Mouse (Mus musculus): ENCODE measurements around the gene Sbno1. TPM values are rescaled to one million over a fixed set of nuclear protein-coding genes. Genes with fewer than 3 reads are reported as not detected.
"Not testable (repeated sequence)": the region's sequence is repeated elsewhere in the genome, so short reads cannot be mapped to it uniquely, and the experiment has no call there.

Sbno1 gene
- polyA plus RNA-seq, 1 experiment from 2014 or later = 113 TPM

DNA sequence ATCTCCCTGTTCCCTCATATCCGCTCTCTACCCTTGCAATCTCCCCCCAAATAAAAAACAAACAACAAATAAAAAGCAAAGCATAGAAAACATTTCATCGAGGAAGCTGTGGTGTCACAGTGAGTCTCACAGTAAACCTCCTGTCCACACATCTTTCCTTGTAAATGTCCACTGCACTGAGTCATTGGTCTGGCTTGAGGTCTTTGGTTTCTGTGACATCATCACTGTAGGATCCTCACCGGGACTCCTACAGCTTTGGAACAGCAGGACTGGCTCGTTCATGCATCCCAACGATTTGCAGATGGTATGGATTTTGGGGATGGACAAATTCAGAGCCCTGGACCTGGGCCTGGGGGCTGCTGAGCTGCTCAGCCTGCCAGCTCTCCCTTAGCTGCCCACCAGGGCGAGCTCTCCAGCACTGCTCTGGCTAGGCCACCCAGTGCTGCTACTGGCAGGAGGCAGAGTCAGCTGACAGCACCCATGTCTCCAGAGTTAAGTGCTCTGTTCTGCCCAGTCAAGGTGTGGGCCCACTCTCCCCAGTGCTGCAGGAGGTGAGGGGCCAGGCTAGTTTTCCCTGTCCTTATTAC is 84.0 kb downstream of the Sbno1 start:
- WGBS = 68% methylated on average over 6 of the region's 6 CpGs
- H3K4me2 ChIP-seq (replicated peaks); H3K27me3 ChIP-seq; H3K9ac ChIP-seq; H3K9me3 ChIP-seq (replicated peaks); H3K4me3 ChIP-seq; H3K27ac ChIP-seq; ATAC-seq (ENCODE audit: low FRiP score): not testable (repeated sequence)
- Histone ChIP-seq H3K36me3 (peaks cover 21% of the 10 kb centered on the region), H3K4me1 (peaks cover 20% of the 10 kb centered on the region)

DNA sequence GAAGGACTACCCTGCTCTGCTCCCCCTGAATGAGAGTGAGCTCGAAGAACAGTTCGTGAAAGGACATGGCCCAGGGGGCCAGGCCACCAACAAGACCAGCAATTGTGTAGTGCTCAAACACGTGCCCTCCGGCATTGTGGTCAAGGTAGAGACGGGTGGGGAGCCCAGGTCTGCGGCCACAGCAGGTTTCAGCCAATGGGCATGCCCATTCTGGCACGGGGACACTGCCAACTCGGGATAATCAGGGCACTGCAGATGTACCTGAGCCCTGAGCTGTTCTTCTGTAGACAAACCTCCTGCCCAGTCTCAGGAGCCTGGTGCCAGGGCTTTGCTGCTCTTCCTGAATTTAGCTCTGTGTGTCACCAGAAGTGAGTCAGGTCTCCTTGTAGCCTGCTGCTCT is 87.0 kb downstream of the Sbno1 start:
- no peak overlapping the region for H3K4me2 ChIP-seq (replicated peaks)
- 85% methylated on average over 8 of the region's 8 CpGs for WGBS
- H3K27ac ChIP-seq = peak overlapping the region; percentile 50
- ATAC-seq (ENCODE audit: low FRiP score) = no peak
- peak overlapping the region; percentile 24; the same call in 1 of the 2 replicates for H3K9ac ChIP-seq
- H3K27me3 ChIP-seq = no peaks in the 10 kb centered on the region
- H3K9me3 ChIP-seq (replicated peaks) = no peaks in the 10 kb centered on the region
- H3K36me3 ChIP-seq = no peaks in the 10 kb centered on the region
- peaks cover 41% of the 10 kb centered on the region for H3K4me1 ChIP-seq
- H3K4me3 ChIP-seq = no peak overlapping the region

DNA sequence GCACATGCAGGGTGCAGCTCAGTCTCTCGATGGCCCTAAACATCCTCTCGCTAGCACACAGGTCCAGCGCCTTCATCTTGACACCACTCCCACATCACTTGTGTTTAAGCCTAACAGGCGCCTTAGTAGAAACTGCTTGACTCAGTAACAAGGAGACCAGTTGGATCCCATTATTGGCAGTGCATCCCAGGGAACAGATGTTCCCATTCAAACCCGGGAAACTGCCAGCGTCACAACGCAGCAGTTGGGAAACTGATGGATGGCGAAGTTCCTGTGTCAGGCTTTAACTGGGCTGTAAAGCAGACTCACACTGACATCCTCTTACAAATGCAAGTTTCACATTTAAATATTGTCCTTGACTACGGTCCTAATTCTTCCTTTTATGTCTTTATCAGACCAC is 87.9 kb downstream of the Sbno1 start:
- Histone ChIP-seq H3K4me3 (no peak overlapping the region), H3K9ac (no peak overlapping the region), H3K36me3 (no peaks in the 10 kb centered on the region), H3K27ac (peak overlapping the region; percentile 50), H3K9me3 (replicated peaks) (no peaks in the 10 kb centered on the region), H3K4me2 (replicated peaks) (no peak overlapping the region), H3K4me1 (peaks cover 44% of the 10 kb centered on the region), H3K27me3 (no peaks in the 10 kb centered on the region)
- no peak for ATAC-seq (ENCODE audit: low FRiP score)
- 35% methylated on average over 9 of the region's 9 CpGs for WGBS

DNA sequence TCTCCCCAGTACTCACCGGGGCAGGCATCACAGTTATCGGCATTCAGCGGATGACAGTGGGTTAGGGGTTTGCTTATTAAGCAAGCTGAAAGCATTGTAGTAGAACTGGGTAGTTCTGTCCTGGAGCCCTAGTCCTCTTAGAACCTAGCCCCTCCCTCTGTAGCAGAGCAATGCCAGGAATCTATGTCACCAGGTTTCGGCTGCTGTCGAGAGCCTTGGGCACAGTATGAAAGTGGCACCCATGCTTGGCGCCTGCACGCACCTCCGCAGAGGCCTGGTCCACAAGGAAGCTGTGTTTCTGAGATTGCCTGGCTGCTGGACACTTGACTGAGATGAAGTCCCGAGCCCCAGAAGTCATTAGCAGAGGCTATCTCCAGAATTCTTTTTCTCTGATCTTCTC is 88.7 kb downstream of the Sbno1 start:
- no peaks in the 10 kb centered on the region for H3K9me3 ChIP-seq (replicated peaks)
- H3K9ac ChIP-seq = no peak overlapping the region
- no peak for ATAC-seq (ENCODE audit: low FRiP score)
- peaks cover 44% of the 10 kb centered on the region for H3K4me1 ChIP-seq
- H3K4me2 ChIP-seq (replicated peaks) = no peak overlapping the region
- no peaks in the 10 kb centered on the region for H3K36me3 ChIP-seq
- WGBS = 87% methylated on average over 9 of the region's 9 CpGs
- no peak overlapping the region for H3K4me3 ChIP-seq
- H3K27me3 ChIP-seq = no peaks in the 10 kb centered on the region
- no peak overlapping the region for H3K27ac ChIP-seq

DNA sequence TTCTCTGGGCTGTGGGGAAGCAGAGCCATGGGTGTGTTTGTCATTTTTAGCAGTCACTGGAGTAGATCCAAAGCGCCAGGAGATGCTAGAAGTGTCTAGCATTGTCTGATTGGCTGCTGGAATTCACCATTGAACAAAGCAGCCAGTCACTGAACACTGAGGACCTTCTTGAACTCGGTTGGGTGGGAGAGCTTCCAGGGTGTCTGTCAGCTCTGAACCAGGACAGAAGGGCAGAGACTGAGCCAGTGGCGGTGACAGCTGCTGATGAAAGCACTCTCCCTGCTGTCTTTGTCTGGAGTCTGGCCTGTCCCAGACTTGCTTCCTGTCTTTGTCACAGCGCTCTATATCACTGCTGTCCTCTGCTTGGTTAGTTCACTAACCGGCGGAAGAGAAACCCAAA is 91.4 kb downstream of the Sbno1 start:
- 23% methylated on average over 6 of the region's 6 CpGs for WGBS
- no peaks in the 10 kb centered on the region for H3K36me3 ChIP-seq
- H3K4me2 ChIP-seq (replicated peaks) = no peak overlapping the region
- no peaks in the 10 kb centered on the region for H3K9me3 ChIP-seq (replicated peaks)
- peaks cover 43% of the 10 kb centered on the region for H3K4me1 ChIP-seq
- H3K27me3 ChIP-seq = no peaks in the 10 kb centered on the region
- H3K4me3 ChIP-seq = no peak overlapping the region; the same call in 1 of the 2 replicates
- ATAC-seq (ENCODE audit: low FRiP score) = peak; percentile 87
- H3K27ac ChIP-seq = peak overlapping the region; percentile 88
- H3K9ac ChIP-seq = peak overlapping the region; percentile 18; the same call in 1 of the 2 replicates

DNA sequence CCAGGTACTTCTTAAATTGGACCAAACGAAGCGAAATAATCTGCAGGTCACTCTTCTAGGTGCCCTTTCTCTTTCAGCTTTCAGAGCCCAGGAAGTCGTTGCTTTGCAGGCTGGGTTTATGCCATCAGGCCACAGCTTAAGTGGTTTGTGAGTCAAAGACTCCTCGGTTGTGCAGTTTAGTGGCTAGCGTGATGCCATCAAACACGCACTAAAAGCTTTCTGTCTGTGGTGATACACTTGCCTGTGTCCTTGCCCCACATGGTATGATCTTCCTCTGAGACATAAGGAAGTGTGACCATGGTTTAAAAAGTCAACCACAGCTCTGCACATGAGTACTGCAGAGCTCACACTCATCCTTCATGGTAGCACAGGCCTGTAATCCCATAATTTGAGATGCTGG is 95.7 kb downstream of the Sbno1 start:
- Histone ChIP-seq H3K4me2 (replicated peaks) (no peak overlapping the region), H3K27me3 (no peaks in the 10 kb centered on the region), H3K36me3 (no peaks in the 10 kb centered on the region), H3K9ac (no peak overlapping the region), H3K9me3 (replicated peaks) (no peaks in the 10 kb centered on the region), H3K27ac (no peak overlapping the region), H3K4me1 (peaks cover 31% of the 10 kb centered on the region), H3K4me3 (no peak overlapping the region)
- 90% methylated on average over 6 of the region's 6 CpGs for WGBS
- ATAC-seq (ENCODE audit: low FRiP score) = no peak

DNA sequence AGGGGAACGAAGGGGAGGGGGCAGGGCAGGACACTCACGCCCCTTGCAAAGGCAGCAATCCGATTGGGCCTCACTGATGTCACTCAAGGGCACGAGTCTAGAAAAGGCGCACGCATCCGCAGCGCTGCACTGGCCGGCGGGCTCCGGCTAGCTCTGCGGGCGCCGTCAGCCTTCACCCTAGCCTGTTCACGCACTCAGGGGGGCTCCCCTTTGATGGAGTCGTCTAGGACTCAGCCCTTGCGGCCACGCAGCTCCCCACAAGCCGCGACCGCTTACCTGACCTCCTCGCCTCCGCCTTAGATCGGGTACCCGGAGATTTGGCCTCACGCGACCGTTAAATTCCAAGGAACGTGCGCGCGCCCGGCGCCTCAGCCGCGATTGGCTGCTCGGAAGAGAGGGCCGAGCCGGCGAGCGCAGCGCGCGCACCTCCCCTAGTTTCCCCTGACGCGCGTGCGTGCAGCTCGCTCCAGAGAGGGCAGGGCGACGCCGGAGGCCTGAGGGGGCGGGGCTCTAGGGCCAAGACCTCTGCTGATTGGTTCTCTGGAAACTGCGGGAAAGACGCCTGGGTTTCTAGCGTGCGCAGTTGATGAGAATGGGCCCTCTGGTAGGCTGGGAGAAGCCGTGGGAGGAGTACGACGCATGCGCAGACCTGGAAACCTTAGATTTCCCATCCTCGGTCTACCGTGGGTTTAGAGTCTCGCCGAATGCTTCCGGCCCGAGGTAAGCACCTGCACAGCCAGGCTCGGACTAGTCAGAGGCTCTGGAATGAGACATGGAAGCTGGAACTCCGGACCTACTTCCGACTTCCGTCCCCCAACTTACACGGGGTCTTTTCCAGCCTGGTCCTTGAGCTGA is 98.1 kb downstream of the Sbno1 start, which contains the start of the genes Mphosph9 and 2810006K23Rik:
Mphosph9 (minus strand) TSS at position 463 of the 855 bp plus-strand sequence.
2810006K23Rik (plus strand) TSS at position 580 of the 855 bp plus-strand sequence.
- H3K36me3 ChIP-seq = peaks cover 10% of the 10 kb centered on the region
- peak; percentile 98 for ATAC-seq (ENCODE audit: low FRiP score)
- peaks cover 15% of the 10 kb centered on the region for H3K4me1 ChIP-seq
- H3K4me3 ChIP-seq = peak within 1 kb of the TSS; percentile 77
- under 1% methylated on average over 72 of the region's 72 CpGs for WGBS
- H3K9ac ChIP-seq = peak within 1 kb of the TSS; percentile 86
- H3K4me2 ChIP-seq (replicated peaks) = peak within 1 kb of the TSS; percentile 93
- H3K27ac ChIP-seq = peak within 1 kb of the TSS; percentile 97
- H3K9me3 ChIP-seq (replicated peaks) = no peaks in the 10 kb centered on the region
- H3K27me3 ChIP-seq = no peaks in the 10 kb centered on the region

DNA sequence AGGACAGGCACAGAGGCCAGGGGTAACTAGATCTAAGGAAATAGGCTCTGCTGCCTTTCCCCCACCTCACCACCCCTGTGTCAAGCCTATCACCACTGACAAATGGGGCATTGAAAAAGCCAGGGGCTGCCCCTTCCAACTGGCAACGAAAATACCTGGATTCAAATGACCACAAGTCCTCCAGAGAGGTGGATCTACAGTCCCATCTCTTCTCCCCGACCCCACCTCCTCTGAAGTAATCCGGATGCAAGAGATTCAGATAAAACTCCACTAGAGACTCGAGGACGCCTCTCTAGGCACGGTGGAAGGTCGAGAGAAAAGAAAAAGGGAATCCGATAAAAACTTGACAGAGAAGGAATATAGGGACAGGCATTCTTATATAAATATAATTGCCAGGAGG is 99.0 kb downstream of the Sbno1 start:
- 2% methylated on average over 8 of the region's 8 CpGs for WGBS
- Histone ChIP-seq H3K27me3 (no peaks in the 10 kb centered on the region), H3K27ac (peak overlapping the region; percentile 97), H3K4me3 (peak overlapping the region; percentile 77), H3K36me3 (peaks cover 17% of the 10 kb centered on the region), H3K9ac (peak overlapping the region; percentile 83), H3K4me2 (replicated peaks) (peak overlapping the region; percentile 93), H3K9me3 (replicated peaks) (no peaks in the 10 kb centered on the region), H3K4me1 (peaks cover 15% of the 10 kb centered on the region)
- no peak for ATAC-seq (ENCODE audit: low FRiP score)

Small RNA genes within 50 kb of the gene (microRNA-seq; reads per million reads assigned to microRNA genes)
- not detected for gene Gm27486

Other genes with a start within 250 kb of the Sbno1 start
- gene Pitpnm2, start 176.2 kb downstream of the Sbno1 start, polyA plus RNA-seq (2016; fragmentation: Nextera tagmentation; extraction: Ambion mirVana) = 6.9 and 7.0 TPM in 2 replicates
- gene Mphosph9, start 98.0 kb downstream of the Sbno1 start, polyA plus RNA-seq (2016; fragmentation: Nextera tagmentation; extraction: Ambion mirVana) = 17.5 and 18.6 TPM in 2 replicates
- gene 2810006K23Rik, start 97.9 kb downstream of the Sbno1 start, polyA plus RNA-seq (2016; fragmentation: Nextera tagmentation; extraction: Ambion mirVana) = 16.6 and 20.0 TPM in 2 replicates
- gene Cdk2ap1, start 62.9 kb downstream of the Sbno1 start, polyA plus RNA-seq (2016; fragmentation: Nextera tagmentation; extraction: Ambion mirVana) = 142 and 163 TPM in 2 replicates
- gene Kmt5a, start 13.9 kb upstream of the Sbno1 start, polyA plus RNA-seq (2016; fragmentation: Nextera tagmentation; extraction: Ambion mirVana) = 62.9 and 67.3 TPM in 2 replicates
- gene Rilpl2, start 52.4 kb upstream of the Sbno1 start, polyA plus RNA-seq (2016; fragmentation: Nextera tagmentation; extraction: Ambion mirVana) = 18.0 and 20.0 TPM in 2 replicates
- 23.8 and 27.2 TPM in 2 replicates for gene Snrnp35, start 57.1 kb upstream of the Sbno1 start, polyA plus RNA-seq (2016; fragmentation: Nextera tagmentation; extraction: Ambion mirVana)
- 18.9 and 20.9 TPM in 2 replicates for gene Rilpl1, start 105.4 kb upstream of the Sbno1 start, polyA plus RNA-seq (2016; fragmentation: Nextera tagmentation; extraction: Ambion mirVana)
- 418 and 446 TPM in 2 replicates for gene Tmed2, start 114.7 kb upstream of the Sbno1 start, polyA plus RNA-seq (2016; fragmentation: Nextera tagmentation; extraction: Ambion mirVana)
- gene Ddx55, start 126.9 kb upstream of the Sbno1 start, polyA plus RNA-seq (2016; fragmentation: Nextera tagmentation; extraction: Ambion mirVana) = 18.0 and 19.1 TPM in 2 replicates
- gene Eif2b1, start 153.1 kb upstream of the Sbno1 start, polyA plus RNA-seq (2016; fragmentation: Nextera tagmentation; extraction: Ambion mirVana) = 66.0 and 69.5 TPM in 2 replicates
- 65.6 and 71.0 TPM in 2 replicates for gene Gtf2h3, start 153.1 kb upstream of the Sbno1 start, polyA plus RNA-seq (2016; fragmentation: Nextera tagmentation; extraction: Ambion mirVana)
- 54.5 and 61.2 TPM in 2 replicates for gene Atp6v0a2, start 202.6 kb upstream of the Sbno1 start, polyA plus RNA-seq (2016; fragmentation: Nextera tagmentation; extraction: Ambion mirVana)

Measured in hindbrain, embryonic 12.5 days (tissue).